Mouse (Mus musculus): Measurements from ENCODE around the gene Rem2.

DNA sequence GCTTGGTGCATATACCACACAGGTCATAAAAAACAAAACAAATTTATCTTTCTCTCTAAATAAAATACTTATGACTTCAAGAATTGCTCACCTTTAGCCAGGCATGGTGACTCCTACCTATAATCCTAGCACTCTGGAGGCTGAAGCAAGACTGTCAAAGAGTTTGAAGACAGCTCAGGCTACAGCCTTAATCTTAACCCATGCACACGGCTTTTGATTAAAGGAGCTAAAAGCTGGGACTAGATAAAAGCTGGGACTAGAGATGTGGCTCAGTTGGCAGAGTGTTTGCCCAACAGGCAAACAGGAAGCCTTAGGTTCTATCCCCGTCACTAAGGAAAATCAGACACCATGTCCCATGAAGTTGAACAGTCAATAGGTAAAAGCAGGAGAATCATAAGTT lies 27.2 kb downstream of the Rem2 start:
- no peak for TF ChIP-seq CTCF (IDR thresholded peaks at IDR 0.05; ENCODE audit: low read depth)
- TF ChIP-seq EP300 (optimal IDR thresholded peaks at IDR 0.05): no peak
